Mouse (Mus musculus) frontal cortex, postnatal 14 days (tissue): ENCODE measurements around the gene Eed.
A peak's percentile ranks its signal among the peaks of the same experiment; 100 is the strongest.

ENCODE experiments used
- DNase-seq, 2 experiments: peaks; one replicate each; pipeline ENCODE4 v3.0.0; 2022; ENCODE audit warnings: low spot score in 2 of 2

Gene Eed

GRCm38 (mm10) chr7:89908899-89909621 is 71.7 kb downstream of the Eed start:
- no peak for DNase-seq

GRCm38 (mm10) chr7:89908421-89908820 is 72.4 kb downstream of the Eed start:
- no peak for DNase-seq

GRCm38 (mm10) chr7:89907950-89908349 is 72.8 kb downstream of the Eed start:
- peak; percentile 18 to 73 for DNase-seq
